Mouse (Mus musculus) mesoderm, embryonic 11.5 days (tissue): ENCODE data around the gene Map1lc3a.

Experiments
- DNase-seq: peaks from one replicate; pipeline ENCODE4 v3.0.0-alpha.2; 2012; ENCODE audit warnings: low read depth, low spot score

The Map1lc3a gene

DNA sequence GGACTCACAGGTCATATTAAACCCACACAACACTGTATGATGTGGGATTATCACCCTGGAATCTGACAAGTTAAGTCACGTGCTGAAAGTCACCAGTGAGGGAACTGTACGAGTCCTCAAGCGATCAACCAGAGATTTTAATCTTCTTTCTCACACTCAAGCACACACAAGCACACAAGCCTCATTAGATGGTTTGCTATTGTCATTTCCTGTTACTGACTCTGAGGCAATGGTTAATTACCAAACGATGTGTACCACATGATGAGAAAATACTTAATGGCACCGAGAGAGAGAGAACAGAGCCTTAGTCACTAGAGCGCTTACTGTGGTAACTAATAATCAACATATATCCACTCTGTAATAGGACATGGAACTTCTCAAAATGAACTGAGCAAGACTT lies 9.6 kb downstream of the Map1lc3a start:
- DNase-seq, result no peak

- DNase-seq, result no peak
Observed at GRCm38 (mm10) chr2:155287456-155288250, 11.6 kb downstream of the Map1lc3a start.

DNA sequence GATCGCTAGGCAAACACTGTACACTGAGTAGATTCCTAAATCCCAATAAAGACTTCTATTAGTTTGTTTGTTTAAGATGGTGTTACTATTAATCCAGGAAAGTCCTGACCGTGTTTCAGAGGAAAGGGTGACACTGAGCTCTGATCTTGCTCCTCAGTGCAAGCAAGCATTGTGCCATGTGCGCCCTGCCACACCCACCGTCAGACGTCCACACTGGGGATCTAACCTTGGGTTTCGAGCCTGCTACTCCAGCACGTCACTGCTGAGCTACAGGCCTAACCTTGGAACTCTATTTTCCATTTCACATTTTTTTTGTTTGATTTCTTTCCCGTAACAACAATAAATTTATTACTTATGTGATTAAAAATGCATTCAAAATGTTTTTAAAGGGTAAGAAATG lies 14.0 kb downstream of the Map1lc3a start:
- no peak for DNase-seq

GRCm38 (mm10) chr2:155293382-155293781 lies 17.3 kb downstream of the Map1lc3a start:
- no peak for DNase-seq

DNA sequence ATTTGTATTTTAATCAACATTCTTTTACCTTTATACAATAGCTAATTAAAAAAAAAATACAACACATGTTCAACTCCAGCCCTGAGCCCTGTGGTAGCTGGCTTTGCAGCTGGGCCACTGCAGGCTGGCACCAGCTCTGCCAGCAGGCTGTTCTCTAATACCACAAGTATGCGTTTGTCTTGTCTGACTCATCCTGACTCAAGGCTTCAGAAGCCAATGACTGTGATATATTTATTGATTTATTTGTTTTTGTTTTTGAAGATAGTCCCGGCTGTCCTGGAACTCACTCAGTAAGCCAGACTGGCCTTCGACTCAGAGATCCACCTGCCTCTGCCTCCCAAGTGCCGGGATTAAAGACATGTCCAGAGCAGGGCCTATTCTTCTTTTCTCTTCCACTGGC lies 17.8 kb downstream of the Map1lc3a start:
- no peak for DNase-seq

DNA sequence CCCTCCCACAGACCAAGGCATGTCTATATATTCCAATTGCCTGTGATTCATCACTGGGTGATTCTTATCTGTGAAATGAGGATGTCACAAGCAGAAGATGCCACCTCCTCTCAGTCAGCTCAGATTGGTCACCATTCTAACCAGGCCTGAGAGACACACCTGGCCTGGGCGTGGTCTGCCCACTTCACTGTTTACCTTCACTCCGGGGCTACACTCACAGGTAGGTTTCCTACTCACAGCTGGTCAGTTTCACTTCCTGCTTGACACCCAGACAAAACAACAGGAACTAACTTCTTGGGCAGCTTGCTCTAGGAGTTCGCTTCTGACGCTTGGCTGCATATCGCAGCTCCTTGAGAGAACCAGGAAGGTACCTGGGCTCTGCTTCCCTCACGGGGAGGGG lies 19.4 kb downstream of the Map1lc3a start:
- DNase-seq, result no peak

DNA sequence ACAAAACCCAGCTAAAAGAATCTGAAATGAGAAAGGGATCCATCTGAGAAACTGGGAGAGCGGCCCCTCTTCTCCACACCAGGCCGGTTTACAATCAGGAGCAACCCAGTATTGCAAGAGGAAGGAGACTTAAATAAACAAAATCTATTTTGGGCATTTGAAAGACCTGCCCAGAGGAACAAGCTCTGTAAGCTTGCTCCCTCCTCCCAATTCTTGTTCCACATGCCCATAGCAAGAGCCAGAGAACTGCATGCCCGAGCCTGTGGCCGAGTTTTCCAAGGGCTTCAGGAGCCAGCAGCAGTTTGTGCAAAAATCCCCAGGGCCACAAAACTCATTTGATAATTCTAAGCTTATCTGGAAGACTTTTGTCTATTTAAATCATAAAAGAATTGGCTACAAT lies 23.5 kb downstream of the Map1lc3a start:
- DNase-seq, result no peak

DNA sequence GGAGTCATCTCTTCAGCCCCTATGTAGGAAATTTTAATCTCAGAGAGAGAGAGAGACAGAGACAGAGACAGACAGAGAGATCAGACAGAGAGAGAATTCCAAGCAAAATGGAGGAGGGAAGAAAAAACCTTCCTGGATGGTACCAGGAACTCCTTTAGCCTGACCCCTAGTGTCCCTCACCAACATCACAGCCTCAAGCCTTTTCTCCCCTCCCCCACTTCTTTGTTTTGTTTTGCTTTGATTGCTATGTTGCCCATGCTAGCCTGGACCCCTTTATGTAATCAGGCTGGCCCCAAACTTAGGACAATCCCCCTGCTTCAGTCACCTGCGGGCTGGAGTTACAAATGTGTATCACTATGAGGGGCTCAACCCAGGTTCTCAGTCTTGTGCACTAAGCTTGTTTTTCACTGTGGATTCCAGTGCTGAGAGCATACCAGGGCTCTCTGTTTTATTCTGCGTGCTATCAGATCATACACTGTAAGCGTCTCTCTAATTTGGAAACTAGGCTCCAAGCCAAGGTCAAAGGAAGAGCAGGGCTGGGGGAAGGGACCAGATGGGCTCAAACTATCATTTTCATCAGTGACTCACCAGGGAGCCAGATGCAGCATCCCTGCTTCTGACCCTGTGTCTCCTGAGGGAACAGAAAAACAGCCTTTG lies 33.0 kb downstream of the Map1lc3a start:
- peak; percentile 47 for DNase-seq

GRCm38 (mm10) chr2:155313671-155314070 lies 37.6 kb downstream of the Map1lc3a start:
- DNase-seq, result peak; percentile 30

DNA sequence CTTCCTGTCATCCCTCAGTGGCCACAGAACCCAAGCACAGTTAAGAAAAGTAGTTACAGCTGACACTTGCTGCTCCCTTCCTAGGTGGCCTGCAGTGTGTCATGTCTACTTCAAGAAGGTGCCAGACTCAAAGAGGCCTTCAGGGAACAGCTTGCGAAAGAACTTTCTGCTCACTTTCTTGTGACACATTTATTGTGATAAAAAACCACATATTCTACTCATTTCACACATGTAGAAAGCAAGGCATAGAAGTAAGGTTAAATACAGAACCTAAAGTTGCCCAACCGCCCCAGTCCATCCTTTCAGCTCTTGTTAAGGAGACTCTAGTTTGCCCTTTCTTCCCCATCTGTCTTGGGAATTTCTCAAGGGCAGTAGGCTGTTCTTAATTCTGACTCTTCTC lies 42.5 kb downstream of the Map1lc3a start:
- no peak for DNase-seq

DNA sequence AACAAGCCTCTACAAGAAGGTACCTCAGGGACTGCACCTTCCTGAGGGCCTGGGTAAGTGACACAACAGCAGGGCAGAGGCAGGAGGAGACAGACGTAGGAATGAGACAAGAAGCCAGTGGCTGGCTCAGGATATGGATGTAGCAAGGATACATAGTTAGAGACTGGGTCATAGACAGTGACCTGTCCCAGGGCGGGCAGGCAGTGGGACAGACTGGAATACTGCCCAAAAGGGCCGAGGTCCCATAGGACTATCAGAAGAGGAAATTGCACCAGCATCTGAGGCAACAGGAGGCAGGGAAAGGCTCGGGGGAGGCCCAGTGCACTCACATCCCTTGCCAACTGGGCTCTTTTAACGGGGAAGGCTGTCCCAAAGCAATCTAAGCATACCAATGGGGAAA lies 44.5 kb downstream of the Map1lc3a start:
- DNase-seq, result no peak

GRCm38 (mm10) chr2:155326001-155326400 lies 49.9 kb downstream of the Map1lc3a start:
- DNase-seq, result no peak
